Mouse (Mus musculus) neural tube, embryonic 11.5 days (tissue): ENCODE results near the gene Mrc2. TPM values are rescaled to one million over a fixed set of nuclear protein-coding genes. Genes with fewer than 3 reads are reported as not detected.

Experiments
- ATAC-seq: fragments of 200-750 bp; cut with Nextera tagmentation; 2 replicates; pipeline ENCODE4 v1.8.0; 2017; ENCODE audit warnings: moderate number of reproducible peaks, mild to moderate bottlenecking, moderate TSS enrichment, moderate library complexity; ENCODE audit not compliant: insufficient read depth, low FRiP score, low TSS enrichment
- DNase-seq: peaks from one replicate; pipeline ENCODE4 v3.0.0-alpha.2; 2015; ENCODE audit warnings: low spot score
- H3K27ac ChIP-seq: fragments of 300-500 bp; sonication (generic); 2 replicates; pipeline ENCODE4 v1.5.1; 2014; ENCODE audit warnings: low read depth, mild to moderate bottlenecking, low read length
- H3K27me3 ChIP-seq: fragments of 300-500 bp; sonication (generic); 2 replicates; pipeline ENCODE4 v1.6.1; 2014; ENCODE audit warnings: mild to moderate bottlenecking, low read length, mixed read lengths; ENCODE audit not compliant: control insufficient read depth, insufficient read depth
- H3K36me3 ChIP-seq: fragments of 300-500 bp; sonication (generic); 2 replicates; pipeline ENCODE4 v1.6.1; 2014; ENCODE audit warnings: mild to moderate bottlenecking, low read length, moderate library complexity, mixed read lengths; ENCODE audit not compliant: control insufficient read depth, insufficient read depth
- H3K4me1 ChIP-seq: fragments of 300-500 bp; sonication (generic); 2 replicates; pipeline ENCODE4 v1.6.1; 2014; ENCODE audit warnings: low read length, mixed read lengths; ENCODE audit not compliant: control insufficient read depth, insufficient read depth
- H3K4me2 ChIP-seq: fragments of 300-500 bp; sonication (generic); 2 replicates; pipeline ENCODE4 v1.6.1; 2014; ENCODE audit warnings: low read depth, mild to moderate bottlenecking, moderate library complexity
- H3K4me3 ChIP-seq: fragments of 300-500 bp; sonication (generic); 2 replicates; pipeline ENCODE4 v1.5.1; 2014; ENCODE audit warnings: low read depth, low read length
- H3K9ac ChIP-seq: fragments of 300-500 bp; sonication (generic); 2 replicates; pipeline ENCODE4 v1.6.1; 2014; ENCODE audit warnings: mild to moderate bottlenecking, low read length
- H3K9me3 ChIP-seq: fragments of 300-500 bp; sonication (generic); 2 replicates; pipeline ENCODE4 v1.6.1; 2016; ENCODE audit warnings: low read length; ENCODE audit not compliant: control insufficient read depth
- WGBS: fragments of 180-500 bp; shearing (Covaris S2); extraction: QIAGEN DNeasy Blood & Tissue Kit; methylation state at CpG from one replicate; pipeline ENCODE4 v1.1.7; 2014; 5-methylcytosine and 5-hydroxymethylcytosine counted together
- polyA plus RNA-seq: library from polyadenylated mRNA; unstranded; fragments of >200 nt; fragmentation: Nextera tagmentation; extraction: Ambion mirVana; gene quantifications from 2 replicates; pipeline ENCODE4 v1.2.1, GENCODE M21; 2014

Gene Mrc2
- polyA plus RNA-seq, 1 experiment from 2014 or later, result 9.3 TPM

DNA sequence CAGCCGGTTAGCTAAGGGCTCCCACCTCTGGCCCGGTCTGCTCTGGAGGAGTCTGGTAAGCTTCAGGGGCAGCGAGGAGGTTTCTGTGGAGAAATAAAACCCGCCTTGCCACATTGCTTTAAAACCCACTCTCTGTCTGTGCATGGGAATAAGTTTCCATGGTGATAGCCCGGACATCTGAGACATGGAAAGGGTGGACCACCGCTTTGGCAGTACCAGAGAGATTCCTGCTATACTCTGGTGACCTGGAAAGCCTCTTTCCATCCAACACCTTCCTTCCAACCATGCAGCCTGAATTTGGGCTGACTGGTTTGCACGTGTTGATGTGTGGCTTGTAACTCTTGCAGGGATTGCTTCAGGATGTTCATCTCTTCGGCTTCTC, 21.2 kb downstream of the Mrc2 start:
- H3K27me3 ChIP-seq, result no peaks in the 10 kb centered on the region
- no peak overlapping the region for H3K27ac ChIP-seq
- H3K9ac ChIP-seq, result no peak overlapping the region
- WGBS, result 46% methylated on average over 8 of the region's 8 CpGs
- H3K4me1 ChIP-seq, result peaks cover 25% of the 10 kb centered on the region
- no peak overlapping the region for H3K4me3 ChIP-seq
- ATAC-seq, result no peak
- H3K36me3 ChIP-seq, result no peaks in the 10 kb centered on the region
- DNase-seq, result peak; percentile 24
- H3K4me2 ChIP-seq, result no peak overlapping the region
- no peaks in the 10 kb centered on the region for H3K9me3 ChIP-seq

GRCm38 (mm10) chr11:105315296-105315695, 22.9 kb downstream of the Mrc2 start:
- DNase-seq, result no peak
- 84% methylated on average over 8 of the region's 8 CpGs for WGBS
- ATAC-seq, result no peak
- Histone ChIP-seq H3K36me3 (peaks cover 3% of the 10 kb centered on the region; the same call in 1 of the 2 replicates), H3K9ac (no peak overlapping the region), H3K4me3 (no peak overlapping the region), H3K9me3 (no peaks in the 10 kb centered on the region), H3K4me2 (no peak overlapping the region), H3K27me3 (no peaks in the 10 kb centered on the region), H3K27ac (no peak overlapping the region), H3K4me1 (peaks cover 25% of the 10 kb centered on the region)

GRCm38 (mm10) chr11:105316121-105316520, 23.7 kb downstream of the Mrc2 start:
- H3K9ac ChIP-seq, result no peak overlapping the region
- H3K9me3 ChIP-seq, result no peaks in the 10 kb centered on the region
- peaks cover 3% of the 10 kb centered on the region; the same call in 1 of the 2 replicates for H3K36me3 ChIP-seq
- peaks cover 25% of the 10 kb centered on the region for H3K4me1 ChIP-seq
- no peak for ATAC-seq
- H3K4me3 ChIP-seq, result no peak overlapping the region
- WGBS, result 99% methylated on average over 4 of the region's 4 CpGs
- no peak for DNase-seq
- no peaks in the 10 kb centered on the region for H3K27me3 ChIP-seq
- no peak overlapping the region for H3K4me2 ChIP-seq
- H3K27ac ChIP-seq, result no peak overlapping the region

GRCm38 (mm10) chr11:105317769-105318168, 25.3 kb downstream of the Mrc2 start:
- no peak overlapping the region for H3K4me2 ChIP-seq

GRCm38 (mm10) chr11:105321090-105321489, 28.6 kb downstream of the Mrc2 start:
- Histone ChIP-seq H3K36me3 (peaks cover 3% of the 10 kb centered on the region; the same call in 1 of the 2 replicates), H3K4me2 (no peak overlapping the region), H3K9ac (no peak overlapping the region), H3K27me3 (no peaks in the 10 kb centered on the region), H3K4me3 (no peak overlapping the region), H3K9me3 (no peaks in the 10 kb centered on the region), H3K4me1 (no peaks in the 10 kb centered on the region), H3K27ac (no peak overlapping the region)
- DNase-seq (no peak), ATAC-seq (no peak)
- 73% methylated on average over 2 of the region's 2 CpGs for WGBS

More at GRCm38 (mm10) chr11:105317769-105318168, 25.3 kb downstream of the Mrc2 start:
- Histone ChIP-seq H3K4me1 (peaks cover 20% of the 10 kb centered on the region), H3K9ac (no peak overlapping the region), H3K4me3 (no peak overlapping the region), H3K9me3 (no peaks in the 10 kb centered on the region), H3K36me3 (peaks cover 3% of the 10 kb centered on the region; the same call in 1 of the 2 replicates), H3K27ac (no peak overlapping the region), H3K27me3 (no peaks in the 10 kb centered on the region)
- DNase-seq (no peak), ATAC-seq (no peak)
- WGBS, result 93% methylated on average over 6 of the region's 6 CpGs

GRCm38 (mm10) chr11:105323530-105323929, 31.1 kb downstream of the Mrc2 start:
- H3K9ac ChIP-seq, result no peak overlapping the region
- H3K9me3 ChIP-seq, result no peaks in the 10 kb centered on the region
- H3K4me1 ChIP-seq, result no peaks in the 10 kb centered on the region
- no peak overlapping the region for H3K27ac ChIP-seq
- ATAC-seq, result no peak
- no peaks in the 10 kb centered on the region for H3K27me3 ChIP-seq
- DNase-seq, result no peak
- no peak overlapping the region for H3K4me2 ChIP-seq
- WGBS, result 91% methylated on average over 5 of the region's 5 CpGs
- H3K36me3 ChIP-seq, result peaks cover 3% of the 10 kb centered on the region; the same call in 1 of the 2 replicates
- no peak overlapping the region for H3K4me3 ChIP-seq

GRCm38 (mm10) chr11:105327101-105327500, 34.7 kb downstream of the Mrc2 start:
- H3K36me3 ChIP-seq, result no peaks in the 10 kb centered on the region; the same call in 1 of the 2 replicates
- no peak overlapping the region for H3K27ac ChIP-seq
- no peaks in the 10 kb centered on the region for H3K9me3 ChIP-seq
- no peaks in the 10 kb centered on the region for H3K4me1 ChIP-seq
- no peak overlapping the region for H3K9ac ChIP-seq
- 93% methylated on average over 3 of the region's 3 CpGs for WGBS
- no peak for ATAC-seq
- H3K4me3 ChIP-seq, result no peak overlapping the region
- DNase-seq, result no peak
- no peaks in the 10 kb centered on the region for H3K27me3 ChIP-seq
- no peak overlapping the region for H3K4me2 ChIP-seq

GRCm38 (mm10) chr11:105329962-105330361, 37.5 kb downstream of the Mrc2 start:
- Histone ChIP-seq H3K27me3 (no peaks in the 10 kb centered on the region), H3K36me3 (no peaks in the 10 kb centered on the region; the same call in 1 of the 2 replicates), H3K4me2 (no peak overlapping the region), H3K27ac (no peak overlapping the region), H3K4me3 (no peak overlapping the region), H3K9ac (no peak overlapping the region), H3K9me3 (no peaks in the 10 kb centered on the region), H3K4me1 (no peaks in the 10 kb centered on the region)
- 74% methylated on average over 9 of the region's 9 CpGs for WGBS
- ATAC-seq, result no peak
- DNase-seq, result no peak

- no peak overlapping the region for H3K4me2 ChIP-seq
- H3K27me3 ChIP-seq, result no peaks in the 10 kb centered on the region
- no peaks in the 10 kb centered on the region for H3K36me3 ChIP-seq
- no peak overlapping the region for H3K27ac ChIP-seq
- DNase-seq (no peak), ATAC-seq (no peak)
- H3K9me3 ChIP-seq, result no peaks in the 10 kb centered on the region
- H3K4me3 ChIP-seq, result no peak overlapping the region
- H3K4me1 ChIP-seq, result no peaks in the 10 kb centered on the region
- H3K9ac ChIP-seq, result no peak overlapping the region
- WGBS, result 82% methylated on average over 3 of the region's 3 CpGs
Measured at GRCm38 (mm10) chr11:105331129-105331528, 38.7 kb downstream of the Mrc2 start.
